Mouse (Mus musculus) NIH3T3 (cell line): ENCODE results near the gene Vmn1r132.
"Not testable (repeated sequence)": the region's sequence is repeated elsewhere in the genome, so short reads cannot be mapped to it uniquely, and the experiment has no call there.

Source experiments
- DNase-seq: peaks from one replicate; pipeline ENCODE4 v3.0.0-alpha.2; 2012; ENCODE audit warnings: low read depth

The Vmn1r132 gene

GRCm38 (mm10) chr7:21613792-21614191 is at the start of gene Vmn1r132:
Gene Vmn1r132, plus strand, starts transcription at chr7:21614092.
- not testable (repeated sequence) for DNase-seq
